Mouse (Mus musculus): Measurements from ENCODE around the gene Sash1. TPM values are rescaled to one million over a fixed set of nuclear protein-coding genes. Genes with fewer than 3 reads are reported as not detected.

Sash1 gene
- polyA plus RNA-seq, 1 experiment, result 4.7 TPM

GRCm38 (mm10) chr10:8776791-8777190 lies 109.1 kb downstream of the Sash1 start:
- TF ChIP-seq POLR2A (IDR thresholded peaks at IDR 0.05; ENCODE audit: borderline replicate concordance, control insufficient read depth, low read depth, low read length), result no peak
- TF ChIP-seq CTCF (IDR thresholded peaks at IDR 0.05; ENCODE audit: control insufficient read depth, insufficient read depth, low read length), result no peak
- no peak overlapping the region for H3K27ac ChIP-seq (ENCODE audit: control insufficient read depth, insufficient read depth, low read depth, low read length, poor library complexity)
- no peaks in the 10 kb centered on the region; the same call in 1 of the 2 replicates for H3K4me1 ChIP-seq (ENCODE audit: control insufficient read depth, insufficient read depth, low read length)
- 90% methylated on average over 2 of the region's 2 CpGs for WGBS
- H3K4me3 ChIP-seq (replicated peaks; ENCODE audit: control insufficient read depth, low read depth, low read length), result no peak overlapping the region

- no peak overlapping the region for H3K27ac ChIP-seq (ENCODE audit: control insufficient read depth, insufficient read depth, low read depth, low read length, poor library complexity)
- TF ChIP-seq CTCF (IDR thresholded peaks at IDR 0.05; ENCODE audit: control insufficient read depth, insufficient read depth, low read length), result no peak
- no peak for TF ChIP-seq POLR2A (IDR thresholded peaks at IDR 0.05; ENCODE audit: borderline replicate concordance, control insufficient read depth, low read depth, low read length)
- WGBS, result 80% methylated on average over 2 of the region's 2 CpGs
- H3K4me1 ChIP-seq (ENCODE audit: control insufficient read depth, insufficient read depth, low read length), result no peaks in the 10 kb centered on the region; the same call in 1 of the 2 replicates
- no peak overlapping the region for H3K4me3 ChIP-seq (replicated peaks; ENCODE audit: control insufficient read depth, low read depth, low read length)
Observed at GRCm38 (mm10) chr10:8775794-8776193, 110.1 kb downstream of the Sash1 start.

GRCm38 (mm10) chr10:8772464-8773209 lies 113.2 kb downstream of the Sash1 start:
- Histone ChIP-seq H3K4me3 (replicated peaks; ENCODE audit: control insufficient read depth, low read depth, low read length) (no peak overlapping the region), H3K4me1 (ENCODE audit: control insufficient read depth, insufficient read depth, low read length) (no peaks in the 10 kb centered on the region; the same call in 1 of the 2 replicates), H3K27ac (ENCODE audit: control insufficient read depth, insufficient read depth, low read depth, low read length, poor library complexity) (no peak overlapping the region; the same call in 1 of the 2 replicates)
- 66% methylated on average over 4 of the region's 4 CpGs for WGBS
- TF ChIP-seq CTCF (IDR thresholded peaks at IDR 0.05; ENCODE audit: control insufficient read depth, insufficient read depth, low read length) (no peak), POLR2A (IDR thresholded peaks at IDR 0.05; ENCODE audit: borderline replicate concordance, control insufficient read depth, low read depth, low read length) (no peak)

GRCm38 (mm10) chr10:8770931-8771653 lies 114.8 kb downstream of the Sash1 start:
- 80% methylated on average over 12 of the region's 12 CpGs for WGBS
- H3K4me3 ChIP-seq (replicated peaks; ENCODE audit: control insufficient read depth, low read depth, low read length), result no peak overlapping the region
- H3K4me1 ChIP-seq (ENCODE audit: control insufficient read depth, insufficient read depth, low read length), result peaks cover 1% of the 10 kb centered on the region; the same call in 1 of the 2 replicates
- H3K27ac ChIP-seq (ENCODE audit: control insufficient read depth, insufficient read depth, low read depth, low read length, poor library complexity), result no peak overlapping the region
- TF ChIP-seq CTCF (IDR thresholded peaks at IDR 0.05; ENCODE audit: control insufficient read depth, insufficient read depth, low read length) (no peak), POLR2A (IDR thresholded peaks at IDR 0.05; ENCODE audit: borderline replicate concordance, control insufficient read depth, low read depth, low read length) (no peak)

GRCm38 (mm10) chr10:8768654-8769053 lies 117.2 kb downstream of the Sash1 start:
- 89% methylated on average over 8 of the region's 8 CpGs for WGBS
- peaks cover 1% of the 10 kb centered on the region; the same call in 1 of the 2 replicates for H3K4me1 ChIP-seq (ENCODE audit: control insufficient read depth, insufficient read depth, low read length)
- no peak for TF ChIP-seq CTCF (IDR thresholded peaks at IDR 0.05; ENCODE audit: control insufficient read depth, insufficient read depth, low read length)
- TF ChIP-seq POLR2A (IDR thresholded peaks at IDR 0.05; ENCODE audit: borderline replicate concordance, control insufficient read depth, low read depth, low read length), result no peak
- H3K4me3 ChIP-seq (replicated peaks; ENCODE audit: control insufficient read depth, low read depth, low read length), result no peak overlapping the region
- no peak overlapping the region for H3K27ac ChIP-seq (ENCODE audit: control insufficient read depth, insufficient read depth, low read depth, low read length, poor library complexity)

GRCm38 (mm10) chr10:8767381-8767780 lies 118.5 kb downstream of the Sash1 start:
- Histone ChIP-seq H3K27ac (ENCODE audit: control insufficient read depth, insufficient read depth, low read depth, low read length, poor library complexity) (no peak overlapping the region), H3K4me3 (replicated peaks; ENCODE audit: control insufficient read depth, low read depth, low read length) (no peak overlapping the region), H3K4me1 (ENCODE audit: control insufficient read depth, insufficient read depth, low read length) (peaks cover 1% of the 10 kb centered on the region; the same call in 1 of the 2 replicates)
- WGBS, result 70% methylated on average over 5 of the region's 5 CpGs
- no peak for TF ChIP-seq POLR2A (IDR thresholded peaks at IDR 0.05; ENCODE audit: borderline replicate concordance, control insufficient read depth, low read depth, low read length)
- no peak for TF ChIP-seq CTCF (IDR thresholded peaks at IDR 0.05; ENCODE audit: control insufficient read depth, insufficient read depth, low read length)

GRCm38 (mm10) chr10:8765922-8766522 lies 119.8 kb downstream of the Sash1 start:
- WGBS, result 7% methylated on average over 10 of the region's 10 CpGs
- H3K27ac ChIP-seq (ENCODE audit: control insufficient read depth, insufficient read depth, low read depth, low read length, poor library complexity), result no peak overlapping the region
- no peak for TF ChIP-seq POLR2A (IDR thresholded peaks at IDR 0.05; ENCODE audit: borderline replicate concordance, control insufficient read depth, low read depth, low read length)
- no peak for TF ChIP-seq CTCF (IDR thresholded peaks at IDR 0.05; ENCODE audit: control insufficient read depth, insufficient read depth, low read length)
- no peak overlapping the region for H3K4me3 ChIP-seq (replicated peaks; ENCODE audit: control insufficient read depth, low read depth, low read length)
- peaks cover 1% of the 10 kb centered on the region; the same call in 1 of the 2 replicates for H3K4me1 ChIP-seq (ENCODE audit: control insufficient read depth, insufficient read depth, low read length)

- Histone ChIP-seq H3K4me1 (ENCODE audit: control insufficient read depth, insufficient read depth, low read length) (peaks cover 3% of the 10 kb centered on the region; the same call in 1 of the 2 replicates), H3K27ac (ENCODE audit: control insufficient read depth, insufficient read depth, low read depth, low read length, poor library complexity) (no peak overlapping the region), H3K4me3 (replicated peaks; ENCODE audit: control insufficient read depth, low read depth, low read length) (no peak overlapping the region)
- TF ChIP-seq POLR2A (IDR thresholded peaks at IDR 0.05; ENCODE audit: borderline replicate concordance, control insufficient read depth, low read depth, low read length), result no peak
- no peak for TF ChIP-seq CTCF (IDR thresholded peaks at IDR 0.05; ENCODE audit: control insufficient read depth, insufficient read depth, low read length)
- WGBS, result 81% methylated on average over 12 of the region's 12 CpGs
Observed at GRCm38 (mm10) chr10:8762771-8763170, 123.1 kb downstream of the Sash1 start.

Data from bone marrow, adult 2 months (tissue).